Mouse (Mus musculus) midbrain, embryonic 12.5 days (tissue): ENCODE measurements around the gene Csrnp3. TPM values are rescaled to one million over a fixed set of nuclear protein-coding genes. Genes with fewer than 3 reads are reported as not detected.

Experiments used
- ATAC-seq: fragments of 200-750 bp; cut with Nextera tagmentation; 2 replicates; pipeline ENCODE4 v1.8.0; 2017; ENCODE audit warnings: low read depth, moderate TSS enrichment, moderate library complexity; ENCODE audit not compliant: low FRiP score
- H3K27ac ChIP-seq: fragments of 300-500 bp; sonication (generic); replicated peaks from 2 replicates; pipeline ENCODE4 v1.5.1; 2016; ENCODE audit warnings: mild to moderate bottlenecking
- H3K27me3 ChIP-seq: fragments of 300-500 bp; sonication (generic); 2 replicates; pipeline ENCODE4 v1.6.1; 2016; ENCODE audit warnings: mild to moderate bottlenecking
- H3K36me3 ChIP-seq: fragments of 300-500 bp; sonication (generic); 2 replicates; pipeline ENCODE4 v1.6.1; 2016
- H3K4me1 ChIP-seq: fragments of 300-500 bp; sonication (generic); 2 replicates; pipeline ENCODE4 v1.6.1; 2016
- H3K4me2 ChIP-seq: fragments of 300-500 bp; sonication (generic); replicated peaks from 2 replicates; pipeline ENCODE4 v1.6.1; 2016; ENCODE audit warnings: mild to moderate bottlenecking, moderate library complexity
- H3K4me3 ChIP-seq: fragments of 300-500 bp; sonication (generic); 2 replicates; pipeline ENCODE4 v1.5.1; 2016; ENCODE audit warnings: mild to moderate bottlenecking
- H3K9ac ChIP-seq: fragments of 300-500 bp; sonication (generic); replicated peaks from 2 replicates; pipeline ENCODE4 v1.6.1; 2016; ENCODE audit warnings: mild to moderate bottlenecking, moderate library complexity
- H3K9me3 ChIP-seq: fragments of 300-500 bp; sonication (generic); 2 replicates; pipeline ENCODE4 v1.6.1; 2016; ENCODE audit warnings: mild to moderate bottlenecking
- WGBS: fragments of 180-500 bp; shearing (Covaris S2); methylation state at CpG from one replicate; pipeline ENCODE4 v1.1.7; 2016; 5-methylcytosine and 5-hydroxymethylcytosine counted together
- polyA plus RNA-seq: library from polyadenylated mRNA; unstranded; fragments of >200 nt; fragmentation: Nextera tagmentation; extraction: Ambion mirVana; gene quantifications from 2 replicates; pipeline ENCODE4 v1.2.1, GENCODE M21; 2016

Csrnp3 gene
- polyA plus RNA-seq, 1 experiment from 2014 or later, result 32.7 TPM

DNA sequence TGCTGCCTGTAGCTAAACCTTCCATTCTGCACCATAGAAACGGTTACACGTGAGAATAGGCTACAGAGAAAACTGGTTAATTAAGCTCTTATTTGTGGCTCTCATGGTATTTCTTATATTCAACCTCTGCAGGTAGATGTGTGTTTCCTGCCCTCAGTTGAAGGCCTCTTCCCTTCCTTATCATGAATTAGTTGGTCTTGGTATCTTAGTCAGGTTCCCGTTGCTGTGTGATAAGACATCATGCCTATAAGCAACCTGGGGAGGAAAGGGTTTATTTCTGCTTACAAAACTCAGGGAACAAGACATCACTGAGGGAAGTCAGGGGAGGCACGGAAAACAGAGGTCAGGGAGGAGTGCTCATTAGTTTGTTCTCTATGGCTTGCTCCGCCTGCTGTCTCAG is 48.7 kb downstream of the Csrnp3 start:
- H3K4me3 ChIP-seq, result no peak overlapping the region
- no peaks in the 10 kb centered on the region for H3K27me3 ChIP-seq

DNA sequence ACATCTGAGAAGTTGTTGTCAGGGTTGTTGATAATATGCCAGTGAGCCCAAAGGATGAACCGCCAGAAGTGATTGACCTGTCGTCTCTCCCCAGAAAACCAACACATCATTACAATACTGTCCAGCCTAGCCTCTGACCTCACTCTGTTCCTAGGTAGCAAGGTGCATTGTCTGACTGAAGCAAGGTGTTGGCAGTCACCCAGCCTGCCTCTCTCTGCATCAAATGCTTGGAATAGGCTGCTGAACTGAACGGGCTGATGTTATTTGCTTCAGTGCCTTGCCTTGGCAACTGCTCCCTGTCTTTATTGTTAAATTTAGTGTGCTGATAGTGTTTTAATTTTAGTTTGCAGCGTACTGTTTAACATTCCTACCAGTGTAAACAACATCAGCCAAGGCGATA is 51.0 kb downstream of the Csrnp3 start:
- WGBS, result 26% methylated on average over 5 of the region's 5 CpGs

More for the DNA sequence above, 48.7 kb downstream of the Csrnp3 start:
- Histone ChIP-seq H3K36me3 (no peaks in the 10 kb centered on the region), H3K27ac (no peak overlapping the region), H3K9me3 (no peaks in the 10 kb centered on the region), H3K4me2 (no peak overlapping the region), H3K4me1 (peaks cover 16% of the 10 kb centered on the region), H3K9ac (no peak overlapping the region)
- WGBS, result 49% methylated on average over 5 of the region's 5 CpGs
- ATAC-seq, result no peak

GRCm38 (mm10) chr2:65897084-65897483 is 51.5 kb downstream of the Csrnp3 start:
- Histone ChIP-seq H3K9ac (no peak overlapping the region), H3K4me3 (no peak overlapping the region), H3K4me1 (peaks cover 23% of the 10 kb centered on the region), H3K27me3 (no peaks in the 10 kb centered on the region), H3K4me2 (peak overlapping the region; percentile 35), H3K36me3 (no peaks in the 10 kb centered on the region), H3K27ac (peak overlapping the region; percentile 58), H3K9me3 (no peaks in the 10 kb centered on the region)
- WGBS, result 11% methylated on average over 4 of the region's 4 CpGs
- 0 out of 2 replicates have a peak, but pooled peaks have one; percentile 57 for ATAC-seq

More for the DNA sequence above, 51.0 kb downstream of the Csrnp3 start:
- no peak overlapping the region for H3K9ac ChIP-seq
- peaks cover 23% of the 10 kb centered on the region for H3K4me1 ChIP-seq
- no peaks in the 10 kb centered on the region for H3K36me3 ChIP-seq
- H3K4me3 ChIP-seq, result no peak overlapping the region
- peak overlapping the region; percentile 58 for H3K27ac ChIP-seq
- ATAC-seq, result 0 out of 2 replicates have a peak, but pooled peaks have one; percentile 48
- no peaks in the 10 kb centered on the region for H3K27me3 ChIP-seq
- no peaks in the 10 kb centered on the region for H3K9me3 ChIP-seq
- H3K4me2 ChIP-seq, result peak overlapping the region; percentile 35

- Histone ChIP-seq H3K27ac (no peak overlapping the region), H3K4me3 (no peak overlapping the region), H3K27me3 (no peaks in the 10 kb centered on the region), H3K36me3 (no peaks in the 10 kb centered on the region), H3K4me1 (peaks cover 22% of the 10 kb centered on the region), H3K4me2 (no peak overlapping the region), H3K9ac (no peak overlapping the region), H3K9me3 (no peaks in the 10 kb centered on the region)
- 88% methylated on average over 2 of the region's 2 CpGs for WGBS
- no peak for ATAC-seq
These were observed 53.9 kb downstream of the Csrnp3 start for GRCm38 (mm10) chr2:65899478-65899877.

DNA sequence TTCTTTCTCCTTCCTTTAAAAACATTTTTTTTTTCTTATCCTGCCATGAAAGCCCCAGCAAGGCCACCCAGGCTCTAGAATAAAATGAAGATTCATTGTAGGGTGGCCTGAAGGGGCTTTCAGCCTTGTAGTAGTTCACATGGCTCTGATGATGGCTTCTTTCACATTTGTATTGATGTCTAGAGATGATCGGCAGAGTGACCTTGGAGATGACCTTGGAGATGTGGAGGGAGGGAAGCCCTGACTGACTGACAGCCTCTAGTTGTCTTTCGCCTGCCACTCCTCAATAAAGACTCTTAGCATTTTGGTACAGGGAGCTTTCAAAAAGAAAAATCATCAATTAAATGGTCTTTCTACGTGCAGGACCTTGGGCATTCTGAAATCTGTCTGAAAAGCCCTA is 63.0 kb downstream of the Csrnp3 start:
- 0 out of 2 replicates have a peak overlapping the region, but pooled peaks have one; percentile 20 for H3K27ac ChIP-seq
- no peak for ATAC-seq
- WGBS, result 47% methylated on average over 3 of the region's 3 CpGs

GRCm38 (mm10) chr2:65909724-65910521 is 64.4 kb downstream of the Csrnp3 start:
- Histone ChIP-seq H3K9me3 (no peaks in the 10 kb centered on the region), H3K27me3 (no peaks in the 10 kb centered on the region), H3K4me2 (peak overlapping the region; percentile 25; the same call in 1 of the 2 replicates), H3K27ac (peak overlapping the region; percentile 15; the same call in 1 of the 2 replicates), H3K4me1 (peaks cover 17% of the 10 kb centered on the region), H3K36me3 (no peaks in the 10 kb centered on the region; the same call in 1 of the 2 replicates), H3K9ac (no peak overlapping the region), H3K4me3 (no peak overlapping the region)
- 10% methylated on average over 13 of the region's 13 CpGs for WGBS
- ATAC-seq, result peak; percentile 51

More for the DNA sequence above, 63.0 kb downstream of the Csrnp3 start:
- no peaks in the 10 kb centered on the region for H3K36me3 ChIP-seq
- H3K9me3 ChIP-seq, result no peaks in the 10 kb centered on the region
- H3K4me3 ChIP-seq, result no peak overlapping the region
- H3K4me2 ChIP-seq, result no peak overlapping the region
- no peaks in the 10 kb centered on the region for H3K27me3 ChIP-seq
- no peak overlapping the region for H3K9ac ChIP-seq
- H3K4me1 ChIP-seq, result peaks cover 24% of the 10 kb centered on the region

- no peak overlapping the region for H3K9ac ChIP-seq
- WGBS, result 67% methylated on average over 7 of the region's 7 CpGs
- no peaks in the 10 kb centered on the region for H3K27me3 ChIP-seq
- no peak overlapping the region for H3K27ac ChIP-seq
- H3K4me2 ChIP-seq, result no peak overlapping the region
- peaks cover 9% of the 10 kb centered on the region for H3K4me1 ChIP-seq
- H3K36me3 ChIP-seq, result no peaks in the 10 kb centered on the region; the same call in 1 of the 2 replicates
- ATAC-seq, result no peak
- no peaks in the 10 kb centered on the region for H3K9me3 ChIP-seq
- no peak overlapping the region for H3K4me3 ChIP-seq
These were observed 70.4 kb downstream of the Csrnp3 start for GRCm38 (mm10) chr2:65915994-65916393.

- Histone ChIP-seq H3K4me3 (no peak overlapping the region), H3K4me1 (peaks cover 16% of the 10 kb centered on the region), H3K4me2 (no peak overlapping the region; the same call in 1 of the 2 replicates), H3K9ac (no peak overlapping the region), H3K27me3 (no peaks in the 10 kb centered on the region), H3K36me3 (no peaks in the 10 kb centered on the region), H3K9me3 (no peaks in the 10 kb centered on the region), H3K27ac (no peak overlapping the region)
- 51% methylated on average over 9 of the region's 9 CpGs for WGBS
- ATAC-seq, result 0 out of 2 replicates have a peak, but pooled peaks have one; percentile 10
These were observed 75.3 kb downstream of the Csrnp3 start for GRCm38 (mm10) chr2:65920651-65921412.

- H3K36me3 ChIP-seq, result no peaks in the 10 kb centered on the region
- H3K27me3 ChIP-seq, result no peaks in the 10 kb centered on the region
- 66% methylated on average over 15 of the region's 15 CpGs for WGBS
- H3K9ac ChIP-seq, result no peak overlapping the region
- ATAC-seq, result no peak; the same call in 1 of the 2 replicates
- H3K27ac ChIP-seq, result no peak overlapping the region
- no peaks in the 10 kb centered on the region for H3K9me3 ChIP-seq
- H3K4me1 ChIP-seq, result peaks cover 17% of the 10 kb centered on the region
- H3K4me2 ChIP-seq, result no peak overlapping the region
- no peak overlapping the region for H3K4me3 ChIP-seq
These were observed 79.9 kb downstream of the Csrnp3 start for GRCm38 (mm10) chr2:65925363-65925941.

GRCm38 (mm10) chr2:65926935-65927708 is 81.6 kb downstream of the Csrnp3 start:
- ATAC-seq, result no peak
- H3K27me3 ChIP-seq, result no peaks in the 10 kb centered on the region
- WGBS, result 88% methylated on average over 8 of the region's 8 CpGs
- H3K9me3 ChIP-seq, result no peaks in the 10 kb centered on the region
- H3K36me3 ChIP-seq, result no peaks in the 10 kb centered on the region
- H3K27ac ChIP-seq, result no peak overlapping the region
- no peak overlapping the region for H3K9ac ChIP-seq
- H3K4me3 ChIP-seq, result no peak overlapping the region
- no peak overlapping the region for H3K4me2 ChIP-seq
- H3K4me1 ChIP-seq, result peaks cover 10% of the 10 kb centered on the region; the same call in 1 of the 2 replicates

GRCm38 (mm10) chr2:65929286-65929685 is 83.7 kb downstream of the Csrnp3 start:
- H3K27ac ChIP-seq, result peak overlapping the region; percentile 84; the same call in 1 of the 2 replicates
- no peak overlapping the region for H3K9ac ChIP-seq
- peaks cover 13% of the 10 kb centered on the region; the same call in 1 of the 2 replicates for H3K4me1 ChIP-seq
- WGBS, result 48% methylated on average over 3 of the region's 3 CpGs
- no peak for ATAC-seq
- H3K36me3 ChIP-seq, result no peaks in the 10 kb centered on the region
- H3K4me3 ChIP-seq, result no peak overlapping the region
- H3K27me3 ChIP-seq, result no peaks in the 10 kb centered on the region
- H3K9me3 ChIP-seq, result no peaks in the 10 kb centered on the region
- no peak overlapping the region for H3K4me2 ChIP-seq
